Mouse (Mus musculus) intestine, embryonic 16.5 days (tissue): ENCODE measurements at regions not wholly inside any gene's neighbourhood (a gene's known extent, or its start where the extent isn't known, plus 50 kb on each side); places are given as distances from the start of the nearest gene placed in this dataset.

Experiments
- ATAC-seq: fragments of 200-750 bp; cut with Nextera tagmentation; 2 replicates; pipeline ENCODE4 v1.8.0; 2017; ENCODE audit warnings: moderate TSS enrichment, moderate library complexity
- H3K27ac ChIP-seq: fragments of 300-500 bp; sonication (generic); 2 replicates; pipeline ENCODE4 v1.5.1; 2014; ENCODE audit warnings: mild to moderate bottlenecking, low read length
- H3K27me3 ChIP-seq: fragments of 300-500 bp; sonication (generic); replicated peaks from 2 replicates; pipeline ENCODE4 v1.6.1; 2014; ENCODE audit warnings: low read length, control low read depth, mixed read lengths; ENCODE audit not compliant: control insufficient read depth, insufficient read depth
- H3K36me3 ChIP-seq: fragments of 300-500 bp; sonication (generic); 2 replicates; pipeline ENCODE4 v1.6.1; 2014; ENCODE audit warnings: low read length, control low read depth; ENCODE audit not compliant: control insufficient read depth, insufficient read depth
- H3K4me1 ChIP-seq: fragments of 300-500 bp; sonication (generic); 2 replicates; pipeline ENCODE4 v1.6.1; 2014; ENCODE audit warnings: low read length, control low read depth, mixed read lengths; ENCODE audit not compliant: control insufficient read depth, insufficient read depth
- H3K4me2 ChIP-seq: fragments of 300-500 bp; sonication (generic); 2 replicates; pipeline ENCODE4 v1.6.1; 2014; ENCODE audit warnings: low read depth, low read length, control low read depth
- H3K4me3 ChIP-seq: fragments of 300-500 bp; sonication (generic); 2 replicates; pipeline ENCODE4 v1.5.1; 2014; ENCODE audit warnings: mild to moderate bottlenecking, low read length
- H3K9ac ChIP-seq: fragments of 300-500 bp; sonication (generic); 2 replicates; pipeline ENCODE4 v1.6.1; 2014; ENCODE audit warnings: low read depth, low read length
- H3K9me3 ChIP-seq: fragments of 300-500 bp; sonication (generic); 2 replicates; pipeline ENCODE4 v1.6.1; 2016; ENCODE audit warnings: low read length, control low read depth; ENCODE audit not compliant: control insufficient read depth
- WGBS: fragments of 180-500 bp; shearing (Covaris S2); extraction: QIAGEN DNeasy Blood & Tissue Kit; methylation state at CpG from one replicate; pipeline ENCODE4 v1.1.7; 2014; 5-methylcytosine and 5-hydroxymethylcytosine counted together

- Histone ChIP-seq H3K36me3 (no peaks in the 10 kb centered on the region), H3K9ac (no peak overlapping the region), H3K27ac (no peak overlapping the region), H3K4me1 (no peaks in the 10 kb centered on the region), H3K4me2 (no peak overlapping the region), H3K27me3 (no peaks in the 10 kb centered on the region), H3K9me3 (no peaks in the 10 kb centered on the region), H3K4me3 (no peak overlapping the region)
- WGBS = 65% methylated on average over 4 of the region's 4 CpGs
- no peak for ATAC-seq
Measured at GRCm38 (mm10) chr9:52241577-52241976, 73.2 kb upstream of the Zc3h12c start.

GRCm38 (mm10) chr9:52240585-52241320, 72.4 kb upstream of the Zc3h12c start:
- Histone ChIP-seq H3K9ac (no peak overlapping the region), H3K4me2 (no peak overlapping the region), H3K36me3 (no peaks in the 10 kb centered on the region), H3K4me3 (no peak overlapping the region), H3K27me3 (no peaks in the 10 kb centered on the region), H3K9me3 (no peaks in the 10 kb centered on the region), H3K27ac (no peak overlapping the region), H3K4me1 (no peaks in the 10 kb centered on the region)
- ATAC-seq = no peak
- WGBS = 60% methylated on average over 12 of the region's 12 CpGs

GRCm38 (mm10) chr9:52234775-52235174, 66.4 kb upstream of the Zc3h12c start:
- Histone ChIP-seq H3K4me3 (no peak overlapping the region), H3K9me3 (no peaks in the 10 kb centered on the region), H3K4me1 (no peaks in the 10 kb centered on the region), H3K36me3 (no peaks in the 10 kb centered on the region), H3K27ac (no peak overlapping the region), H3K9ac (no peak overlapping the region), H3K27me3 (no peaks in the 10 kb centered on the region), H3K4me2 (no peak overlapping the region)
- WGBS = 61% methylated on average over 9 of the region's 9 CpGs
- no peak for ATAC-seq

GRCm38 (mm10) chr9:52229589-52229988, 61.2 kb upstream of the Zc3h12c start:
- no peak overlapping the region for H3K4me2 ChIP-seq
- 87% methylated on average over 9 of the region's 9 CpGs for WGBS

GRCm38 (mm10) chr9:52225646-52226045, 57.3 kb upstream of the Zc3h12c start:
- Histone ChIP-seq H3K27ac (no peak overlapping the region), H3K4me1 (no peaks in the 10 kb centered on the region), H3K4me2 (no peak overlapping the region), H3K36me3 (no peaks in the 10 kb centered on the region), H3K27me3 (no peaks in the 10 kb centered on the region), H3K9me3 (no peaks in the 10 kb centered on the region), H3K4me3 (no peak overlapping the region), H3K9ac (no peak overlapping the region)
- no peak for ATAC-seq
- 68% methylated on average over 3 of the region's 3 CpGs for WGBS

More at GRCm38 (mm10) chr9:52229589-52229988, 61.2 kb upstream of the Zc3h12c start:
- H3K27me3 ChIP-seq = no peaks in the 10 kb centered on the region
- no peak overlapping the region for H3K9ac ChIP-seq
- H3K9me3 ChIP-seq = no peaks in the 10 kb centered on the region
- ATAC-seq = no peak
- no peaks in the 10 kb centered on the region for H3K36me3 ChIP-seq
- no peaks in the 10 kb centered on the region for H3K4me1 ChIP-seq
- no peak overlapping the region for H3K4me3 ChIP-seq
- no peak overlapping the region for H3K27ac ChIP-seq

- no peak for ATAC-seq
- Histone ChIP-seq H3K36me3 (no peaks in the 10 kb centered on the region), H3K9ac (no peak overlapping the region), H3K4me3 (no peak overlapping the region), H3K9me3 (no peaks in the 10 kb centered on the region), H3K27ac (no peak overlapping the region), H3K4me1 (no peaks in the 10 kb centered on the region), H3K27me3 (no peaks in the 10 kb centered on the region), H3K4me2 (no peak overlapping the region)
- 47% methylated on average over 7 of the region's 7 CpGs for WGBS
Measured at GRCm38 (mm10) chr9:52223509-52224113, 55.2 kb upstream of the Zc3h12c start.
